Mouse (Mus musculus) gastrocnemius, adult 2 months (tissue): ENCODE data around the gene Hmox2. TPM values are rescaled to one million over a fixed set of nuclear protein-coding genes. Genes with fewer than 3 reads are reported as not detected.

Experiments
- DNase-seq: peaks from one replicate; pipeline ENCODE4 v3.0.0; 2022
- H3K27ac ChIP-seq: fragments of 200-600 bp; 2 replicates; pipeline ENCODE4 v1.8.1; 2022; ENCODE audit warnings: mild to moderate bottlenecking
- H3K4me3 ChIP-seq: fragments of 200-600 bp; 2 replicates; pipeline ENCODE4 v1.8.1; 2022; ENCODE audit warnings: mild to moderate bottlenecking, moderate library complexity
- CTCF ChIP-seq: fragments of 200-600 bp; IDR thresholded peaks from 2 replicates; pipeline ENCODE4 v1.8.1; 2022; ENCODE audit warnings: antibody characterized with exemption, mild to moderate bottlenecking, moderate library complexity
- intact Hi-C: fragments of 180-260 bp; cut with DNase I; formaldehyde crosslinking; loops from one replicate; pipeline ENCODE4 v1.15.1; 2025
- total RNA-seq, 2 experiments: library from RNA; stranded (reverse); gene quantifications; 2 replicates each; pipeline ENCODE4 v1.2.3; 2021

Gene Hmox2
- total RNA-seq, 2 experiments from 2014 or later, result 35.4 to 43.6 TPM

GRCm38 (mm10) chr16:4702646-4703045 is 23.5 kb upstream of the Hmox2 start:
- TF ChIP-seq CTCF, result no peak
- Histone ChIP-seq H3K4me3 (no peak overlapping the region), H3K27ac (no peak overlapping the region)
- DNase-seq, result no peak
- intact Hi-C loops, result no loop called here

- no peak for TF ChIP-seq CTCF
- H3K4me3 ChIP-seq, result no peak overlapping the region
- intact Hi-C loops, result no loop called here
Observed at GRCm38 (mm10) chr16:4705541-4705940, 20.6 kb upstream of the Hmox2 start.

GRCm38 (mm10) chr16:4711173-4711572 is 15.0 kb upstream of the Hmox2 start:
- no peak overlapping the region for H3K27ac ChIP-seq
- TF ChIP-seq CTCF, result no peak
- intact Hi-C loops, result no loop called here
- no peak for DNase-seq
- no peak overlapping the region for H3K4me3 ChIP-seq

More at GRCm38 (mm10) chr16:4705541-4705940, 20.6 kb upstream of the Hmox2 start:
- DNase-seq, result no peak
- H3K27ac ChIP-seq, result no peak overlapping the region

GRCm38 (mm10) chr16:4713861-4714710 is 12.1 kb upstream of the Hmox2 start:
- intact Hi-C loops, result no loop called here
- no peak for TF ChIP-seq CTCF
- Histone ChIP-seq H3K27ac (peak overlapping the region; percentile 38; the same call in 1 of the 2 replicates), H3K4me3 (no peak overlapping the region)
- no peak for DNase-seq

GRCm38 (mm10) chr16:4717866-4718265 is 8.3 kb upstream of the Hmox2 start:
- no peak for TF ChIP-seq CTCF
- intact Hi-C loops, result no loop called here
- H3K4me3 ChIP-seq, result peak overlapping the region; percentile 77; the same call in 1 of the 2 replicates
- no peak overlapping the region for H3K27ac ChIP-seq
- no peak for DNase-seq

- intact Hi-C loops, result no loop called here
- DNase-seq, result peak; percentile 71
- Histone ChIP-seq H3K27ac (peak within 1 kb of the TSS; percentile 81), H3K4me3 (peak within 1 kb of the TSS; percentile 77)
- no peak for TF ChIP-seq CTCF
Observed at GRCm38 (mm10) chr16:4718753-4719518, 7.2 kb upstream of the Hmox2 start, which contains the start of gene Nmral1. TSS of gene Nmral1 (minus strand) at chr16:4719356.

GRCm38 (mm10) chr16:4722128-4722914 is 3.8 kb upstream of the Hmox2 start:
- no peak for TF ChIP-seq CTCF
- intact Hi-C loops, result no loop called here
- Histone ChIP-seq H3K4me3 (no peak overlapping the region), H3K27ac (peak overlapping the region; percentile 39; the same call in 1 of the 2 replicates)
- no peak for DNase-seq

- no peak for TF ChIP-seq CTCF
- no peak overlapping the region for H3K4me3 ChIP-seq
- H3K27ac ChIP-seq, result peak overlapping the region; percentile 8; the same call in 1 of the 2 replicates
- intact Hi-C loops, result no loop called here
- DNase-seq, result no peak
Observed at GRCm38 (mm10) chr16:4722915-4723209, 3.3 kb upstream of the Hmox2 start.

GRCm38 (mm10) chr16:4725266-4725665 is 895 bp upstream of the Hmox2 start:
- no peak overlapping the region for H3K27ac ChIP-seq
- DNase-seq, result peak; percentile 7
- intact Hi-C loops, result no loop called here
- H3K4me3 ChIP-seq, result no peak overlapping the region
- TF ChIP-seq CTCF, result no peak

- H3K4me3 ChIP-seq, result peak overlapping the region; percentile 85
- H3K27ac ChIP-seq, result peak overlapping the region; percentile 94
- no peak for DNase-seq
- no peak for TF ChIP-seq CTCF
- intact Hi-C loops, result no loop called here
Observed at GRCm38 (mm10) chr16:4726528-4727128, 467 bp downstream of the Hmox2 start.

GRCm38 (mm10) chr16:4727526-4727925 is 1.4 kb downstream of the Hmox2 start:
- intact Hi-C loops, result no loop called here
- H3K4me3 ChIP-seq, result peak overlapping the region; percentile 85
- no peak for DNase-seq

GRCm38 (mm10) chr16:4727963-4728362 is 1.8 kb downstream of the Hmox2 start:
- no peak for DNase-seq
- peak overlapping the region; percentile 85 for H3K4me3 ChIP-seq
- peak overlapping the region; percentile 94 for H3K27ac ChIP-seq
- no peak for TF ChIP-seq CTCF
- intact Hi-C loops, result no loop called here

More at GRCm38 (mm10) chr16:4727526-4727925, 1.4 kb downstream of the Hmox2 start:
- TF ChIP-seq CTCF, result no peak
- H3K27ac ChIP-seq, result peak overlapping the region; percentile 94
